Mouse (Mus musculus) liver, embryonic 14.5 days (tissue): Measurements from ENCODE around the gene Nomo1.

Experiments used
- CTCF ChIP-seq: IDR thresholded peaks from 2 replicates; pipeline ENCODE4 v1.5.1; 2016; ENCODE audit warnings: antibody characterized with exemption, low read depth, control low read depth
- EP300 ChIP-seq: IDR thresholded peaks from 2 replicates; pipeline ENCODE4 v1.6.1; 2016; ENCODE audit warnings: antibody characterized with exemption, low read depth

- TF ChIP-seq CTCF (no peak), EP300 (no peak)
These were observed 97.8 kb downstream of the Nomo1 start for GRCm38 (mm10) chr7:46131266-46131665.
